Mouse (Mus musculus): ENCODE measurements around the gene Vps54. TPM values are rescaled to one million over a fixed set of nuclear protein-coding genes. Genes with fewer than 3 reads are reported as not detected.
"Not testable (repeated sequence)": the region's sequence is repeated elsewhere in the genome, so short reads cannot be mapped to it uniquely, and the experiment has no call there.

The Vps54 gene
- polyA plus RNA-seq, 1 experiment from 2014 or later = 10.7 TPM

DNA sequence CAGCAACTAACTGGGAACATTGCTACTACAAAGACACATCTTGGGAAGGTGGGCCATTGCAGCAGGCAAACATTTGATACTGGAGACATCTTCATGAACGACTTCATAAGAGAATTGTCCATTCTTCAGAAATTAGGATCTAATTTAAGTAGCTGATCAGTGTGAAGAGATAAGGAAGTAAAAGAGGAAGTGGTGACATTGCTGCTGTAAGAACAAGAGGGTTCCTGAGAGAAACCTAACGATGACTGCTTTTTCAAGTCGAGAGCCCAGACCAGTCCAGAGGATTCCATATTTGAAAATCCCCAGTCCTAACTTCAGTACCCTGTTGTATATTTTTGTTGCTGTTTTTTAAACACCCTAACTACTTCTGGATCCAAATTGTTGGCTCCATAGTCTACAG is 26.3 kb downstream of the Vps54 start:
- 76% methylated on average over 3 of the region's 3 CpGs for WGBS
- peaks cover 3% of the 10 kb centered on the region; the same call in 1 of the 2 replicates for H3K9me3 ChIP-seq (ENCODE audit: control insufficient read depth, low read length)
- ATAC-seq (ENCODE audit: low read depth) = no peak
- peaks cover 19% of the 10 kb centered on the region for H3K36me3 ChIP-seq (ENCODE audit: control insufficient read depth, insufficient read depth, low read length)
- no peak overlapping the region for H3K27ac ChIP-seq (ENCODE audit: low read length)
- H3K27me3 ChIP-seq (ENCODE audit: control insufficient read depth, insufficient read depth, low read depth, low read length) = no peaks in the 10 kb centered on the region
- H3K4me2 ChIP-seq (ENCODE audit: low read depth, low read length) = no peak overlapping the region
- no peak overlapping the region for H3K4me3 ChIP-seq (ENCODE audit: low read length)
- no peaks in the 10 kb centered on the region for H3K4me1 ChIP-seq (replicated peaks; ENCODE audit: control insufficient read depth, insufficient read depth, low read length)
- H3K9ac ChIP-seq (ENCODE audit: low read length) = no peak overlapping the region

DNA sequence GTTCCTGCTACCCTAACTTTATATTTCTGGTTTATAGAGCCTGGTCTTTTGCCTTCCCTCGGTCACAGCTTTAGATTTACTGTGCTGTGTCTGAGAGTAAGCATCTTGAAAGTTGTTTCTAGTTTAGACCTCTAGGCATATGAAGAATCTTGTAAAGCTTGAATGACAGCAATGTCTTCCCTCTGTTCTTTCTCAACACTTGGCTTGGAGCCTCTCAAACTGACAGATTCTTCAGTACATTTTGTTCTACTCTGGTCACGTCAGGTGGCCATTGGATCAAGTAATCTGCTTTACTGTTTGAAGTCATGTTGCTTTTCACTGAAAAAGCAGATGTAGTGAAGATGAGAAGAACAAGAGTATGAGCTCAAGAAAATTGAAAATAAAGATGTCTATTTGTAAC is 37.1 kb downstream of the Vps54 start:
- Histone ChIP-seq H3K4me3 (ENCODE audit: low read length) (no peak overlapping the region), H3K36me3 (ENCODE audit: control insufficient read depth, insufficient read depth, low read length) (peaks cover 7% of the 10 kb centered on the region), H3K4me2 (ENCODE audit: low read depth, low read length) (no peak overlapping the region), H3K27ac (ENCODE audit: low read length) (no peak overlapping the region), H3K27me3 (ENCODE audit: control insufficient read depth, insufficient read depth, low read depth, low read length) (no peaks in the 10 kb centered on the region), H3K9me3 (ENCODE audit: control insufficient read depth, low read length) (no peaks in the 10 kb centered on the region), H3K9ac (ENCODE audit: low read length) (no peak overlapping the region), H3K4me1 (replicated peaks; ENCODE audit: control insufficient read depth, insufficient read depth, low read length) (no peaks in the 10 kb centered on the region)
- WGBS = 87% methylated on average over 2 of the region's 2 CpGs
- ATAC-seq (ENCODE audit: low read depth) = no peak

DNA sequence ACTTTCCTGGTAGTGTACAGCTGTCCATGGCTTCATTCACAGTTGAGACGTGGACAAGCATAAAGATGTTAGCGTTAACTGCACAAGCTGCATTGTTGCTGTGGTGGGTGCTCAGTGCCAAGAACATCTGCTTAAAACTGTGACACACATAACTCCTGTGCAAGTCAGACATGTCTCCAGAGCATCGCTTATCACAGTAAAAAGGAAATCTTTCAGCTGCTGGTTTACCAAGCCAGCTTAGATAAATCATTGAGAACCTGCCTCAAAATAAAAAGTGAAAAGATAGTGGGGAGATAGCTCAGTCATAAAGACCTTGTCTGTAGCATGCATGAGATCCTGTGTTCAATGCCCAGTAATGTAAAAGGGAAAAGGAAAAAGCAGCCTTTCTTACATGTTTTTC is 47.3 kb downstream of the Vps54 start:
- no peaks in the 10 kb centered on the region for H3K4me1 ChIP-seq (replicated peaks; ENCODE audit: control insufficient read depth, insufficient read depth, low read length)
- H3K36me3 ChIP-seq (ENCODE audit: control insufficient read depth, insufficient read depth, low read length) = no peaks in the 10 kb centered on the region
- no peak overlapping the region for H3K27ac ChIP-seq (ENCODE audit: low read length)
- WGBS = 46% methylated on average over 3 of the region's 3 CpGs
- no peaks in the 10 kb centered on the region for H3K27me3 ChIP-seq (ENCODE audit: control insufficient read depth, insufficient read depth, low read depth, low read length)
- no peak for ATAC-seq (ENCODE audit: low read depth)
- H3K9ac ChIP-seq (ENCODE audit: low read length) = no peak overlapping the region
- no peak overlapping the region for H3K4me2 ChIP-seq (ENCODE audit: low read depth, low read length)
- H3K4me3 ChIP-seq (ENCODE audit: low read length) = no peak overlapping the region
- H3K9me3 ChIP-seq (ENCODE audit: control insufficient read depth, low read length) = no peaks in the 10 kb centered on the region

DNA sequence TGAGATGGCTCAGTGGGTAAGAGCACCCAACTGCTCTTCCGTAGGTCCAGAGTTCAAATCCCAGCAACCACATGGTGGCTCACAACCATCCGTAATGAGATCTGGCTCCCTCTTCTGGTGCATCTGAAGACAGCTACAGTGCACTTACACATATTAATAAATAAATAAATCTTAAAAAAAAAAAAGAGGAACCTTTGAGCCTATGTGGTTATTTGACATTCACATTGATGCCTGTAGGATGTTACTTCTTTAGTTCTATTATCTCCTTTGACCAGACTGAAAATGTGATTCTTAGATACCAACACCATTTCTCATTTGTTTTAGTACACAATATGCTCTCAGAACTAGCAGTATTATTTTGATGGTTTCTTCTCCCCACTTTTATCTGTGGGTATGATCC is 49.1 kb downstream of the Vps54 start:
- ATAC-seq (ENCODE audit: low read depth); H3K4me1 ChIP-seq (replicated peaks; ENCODE audit: control insufficient read depth, insufficient read depth, low read length); H3K4me2 ChIP-seq (ENCODE audit: low read depth, low read length); H3K36me3 ChIP-seq (ENCODE audit: control insufficient read depth, insufficient read depth, low read length); H3K27ac ChIP-seq (ENCODE audit: low read length); H3K27me3 ChIP-seq (ENCODE audit: control insufficient read depth, insufficient read depth, low read depth, low read length); H3K4me3 ChIP-seq (ENCODE audit: low read length); H3K9me3 ChIP-seq (ENCODE audit: control insufficient read depth, low read length); H3K9ac ChIP-seq (ENCODE audit: low read length): not testable (repeated sequence)
- WGBS = 96% methylated on average over 2 of the region's 2 CpGs

DNA sequence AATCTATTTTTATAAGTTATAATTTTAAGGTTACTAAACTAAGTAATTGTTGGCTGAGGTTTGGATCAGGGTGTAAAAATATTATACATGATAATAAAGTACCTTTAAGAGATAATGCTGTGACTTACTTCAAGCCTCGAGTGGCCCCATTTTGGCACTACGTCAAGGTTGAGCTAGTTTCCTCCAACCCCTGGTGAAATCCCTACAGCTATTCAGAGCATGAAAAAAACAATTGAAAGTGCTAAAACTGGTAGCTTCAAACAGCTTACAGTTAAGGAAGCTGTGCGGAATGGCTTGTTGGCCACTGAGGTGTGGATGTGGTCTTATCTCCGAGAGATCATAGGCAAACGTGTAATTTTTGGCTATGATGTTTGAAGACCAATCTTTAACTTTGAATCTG is 56.4 kb downstream of the Vps54 start:
- no peak overlapping the region for H3K4me3 ChIP-seq (ENCODE audit: low read length)
- no peaks in the 10 kb centered on the region for H3K4me1 ChIP-seq (replicated peaks; ENCODE audit: control insufficient read depth, insufficient read depth, low read length)
- no peak for ATAC-seq (ENCODE audit: low read depth)
- H3K27ac ChIP-seq (ENCODE audit: low read length) = no peak overlapping the region
- WGBS = 75% methylated on average over 5 of the region's 5 CpGs
- H3K9me3 ChIP-seq (ENCODE audit: control insufficient read depth, low read length) = no peaks in the 10 kb centered on the region
- peaks cover 6% of the 10 kb centered on the region; the same call in 1 of the 2 replicates for H3K36me3 ChIP-seq (ENCODE audit: control insufficient read depth, insufficient read depth, low read length)
- no peaks in the 10 kb centered on the region for H3K27me3 ChIP-seq (ENCODE audit: control insufficient read depth, insufficient read depth, low read depth, low read length)
- H3K4me2 ChIP-seq (ENCODE audit: low read depth, low read length) = no peak overlapping the region
- H3K9ac ChIP-seq (ENCODE audit: low read length) = no peak overlapping the region

DNA sequence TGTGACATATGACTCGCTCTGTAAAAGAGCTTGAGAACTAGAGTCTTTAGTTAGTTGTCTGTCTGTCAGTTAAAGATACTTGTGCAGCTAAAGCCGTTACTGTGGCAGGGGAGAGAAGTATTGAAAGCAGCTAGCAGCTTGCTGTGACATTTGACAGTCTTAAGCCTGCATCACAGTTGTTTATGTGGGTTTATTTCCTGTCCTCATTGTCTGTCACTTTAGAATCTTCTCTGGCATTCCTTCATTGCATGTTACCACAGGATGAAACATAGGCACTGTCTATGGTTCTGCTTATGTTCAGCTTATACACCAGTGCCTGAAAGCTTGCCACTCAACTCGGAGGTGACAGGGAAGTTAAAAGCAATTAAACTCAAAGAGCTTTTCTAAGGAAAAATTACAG is 64.5 kb downstream of the Vps54 start:
- WGBS = 72% methylated on average over 3 of the region's 3 CpGs
- ATAC-seq (ENCODE audit: low read depth) = no peak
- Histone ChIP-seq H3K36me3 (ENCODE audit: control insufficient read depth, insufficient read depth, low read length) (peaks cover 13% of the 10 kb centered on the region), H3K27me3 (ENCODE audit: control insufficient read depth, insufficient read depth, low read depth, low read length) (no peaks in the 10 kb centered on the region), H3K4me2 (ENCODE audit: low read depth, low read length) (no peak overlapping the region), H3K9ac (ENCODE audit: low read length) (no peak overlapping the region), H3K4me3 (ENCODE audit: low read length) (no peak overlapping the region), H3K4me1 (replicated peaks; ENCODE audit: control insufficient read depth, insufficient read depth, low read length) (no peaks in the 10 kb centered on the region), H3K27ac (ENCODE audit: low read length) (no peak overlapping the region), H3K9me3 (ENCODE audit: control insufficient read depth, low read length) (no peaks in the 10 kb centered on the region)

DNA sequence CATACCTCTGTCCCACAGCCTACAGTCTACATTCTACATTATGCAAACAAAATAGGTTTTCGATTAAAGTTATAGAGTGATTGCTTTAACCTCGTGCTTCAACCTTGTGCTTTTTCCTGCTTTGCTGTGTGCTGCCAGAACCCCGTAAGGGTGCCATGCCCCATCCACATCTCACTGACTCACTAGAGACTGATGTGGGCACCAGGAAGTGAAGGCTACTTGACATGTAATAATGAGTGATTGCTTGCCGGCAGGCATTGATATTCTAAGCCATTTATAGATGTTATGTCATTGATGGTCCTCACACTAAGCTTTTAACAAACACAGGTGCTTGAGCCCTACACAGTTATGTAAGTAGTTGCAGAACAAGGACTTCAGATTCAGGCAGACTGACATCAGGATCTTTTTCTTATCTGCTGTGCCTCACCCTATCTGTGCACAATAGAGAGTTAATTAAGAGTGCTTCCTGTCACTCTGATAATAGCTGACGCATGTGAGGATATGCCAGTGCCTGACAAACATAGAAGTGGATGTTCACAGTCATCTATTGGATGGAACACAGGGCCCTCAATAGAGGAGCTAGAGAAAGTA is 68.1 kb downstream of the Vps54 start:
- Histone ChIP-seq H3K4me2 (ENCODE audit: low read depth, low read length) (no peak overlapping the region), H3K36me3 (ENCODE audit: control insufficient read depth, insufficient read depth, low read length) (peaks cover 7% of the 10 kb centered on the region), H3K27me3 (ENCODE audit: control insufficient read depth, insufficient read depth, low read depth, low read length) (no peaks in the 10 kb centered on the region), H3K9me3 (ENCODE audit: control insufficient read depth, low read length) (no peaks in the 10 kb centered on the region), H3K27ac (ENCODE audit: low read length) (no peak overlapping the region), H3K4me3 (ENCODE audit: low read length) (no peak overlapping the region), H3K9ac (ENCODE audit: low read length) (no peak overlapping the region), H3K4me1 (replicated peaks; ENCODE audit: control insufficient read depth, insufficient read depth, low read length) (no peaks in the 10 kb centered on the region)
- WGBS = 78% methylated on average over 5 of the region's 5 CpGs
- ATAC-seq (ENCODE audit: low read depth) = no peak

- no peaks in the 10 kb centered on the region for H3K27me3 ChIP-seq (ENCODE audit: control insufficient read depth, insufficient read depth, low read depth, low read length)
Measured at GRCm38 (mm10) chr11:21308119-21308518, 69.0 kb downstream of the Vps54 start.

GRCm38 (mm10) chr11:21309516-21309915 is 70.4 kb downstream of the Vps54 start:
- ATAC-seq (ENCODE audit: low read depth) = no peak

More at GRCm38 (mm10) chr11:21308119-21308518, 69.0 kb downstream of the Vps54 start:
- ATAC-seq (ENCODE audit: low read depth) = no peak
- Histone ChIP-seq H3K4me2 (ENCODE audit: low read depth, low read length) (no peak overlapping the region), H3K9me3 (ENCODE audit: control insufficient read depth, low read length) (no peaks in the 10 kb centered on the region), H3K9ac (ENCODE audit: low read length) (no peak overlapping the region), H3K36me3 (ENCODE audit: control insufficient read depth, insufficient read depth, low read length) (peaks cover 7% of the 10 kb centered on the region), H3K27ac (ENCODE audit: low read length) (no peak overlapping the region), H3K4me3 (ENCODE audit: low read length) (no peak overlapping the region), H3K4me1 (replicated peaks; ENCODE audit: control insufficient read depth, insufficient read depth, low read length) (no peaks in the 10 kb centered on the region)
- 76% methylated on average over 5 of the region's 5 CpGs for WGBS

More at GRCm38 (mm10) chr11:21309516-21309915, 70.4 kb downstream of the Vps54 start:
- Histone ChIP-seq H3K9me3 (ENCODE audit: control insufficient read depth, low read length) (no peaks in the 10 kb centered on the region), H3K4me2 (ENCODE audit: low read depth, low read length) (no peak overlapping the region), H3K4me3 (ENCODE audit: low read length) (no peak overlapping the region), H3K27ac (ENCODE audit: low read length) (no peak overlapping the region), H3K36me3 (ENCODE audit: control insufficient read depth, insufficient read depth, low read length) (peaks cover 7% of the 10 kb centered on the region), H3K4me1 (replicated peaks; ENCODE audit: control insufficient read depth, insufficient read depth, low read length) (no peaks in the 10 kb centered on the region), H3K9ac (ENCODE audit: low read length) (no peak overlapping the region), H3K27me3 (ENCODE audit: control insufficient read depth, insufficient read depth, low read depth, low read length) (no peaks in the 10 kb centered on the region)
- WGBS = 48% methylated on average over 6 of the region's 6 CpGs
